Mouse (Mus musculus): ENCODE measurements around the gene Scyl2. TPM values are rescaled to one million over a fixed set of nuclear protein-coding genes. Genes with fewer than 3 reads are reported as not detected.

Scyl2 gene
- polyA plus RNA-seq, 1 experiment from 2014 or later, result 7.7 TPM

GRCm38 (mm10) chr10:89631831-89632230, 54.3 kb downstream of the Scyl2 start:
- no peaks in the 10 kb centered on the region for H3K27me3 ChIP-seq (ENCODE audit: control insufficient read depth, insufficient read depth, low read length)
- no peaks in the 10 kb centered on the region for H3K9me3 ChIP-seq (replicated peaks; ENCODE audit: control insufficient read depth, low read length)
- no peak overlapping the region for H3K4me2 ChIP-seq (ENCODE audit: low read depth, low read length)
- no peak overlapping the region for H3K4me3 ChIP-seq (replicated peaks; ENCODE audit: low read length)
- 54% methylated on average over 5 of the region's 5 CpGs for WGBS
- H3K4me1 ChIP-seq (ENCODE audit: control insufficient read depth, insufficient read depth, low read length), result no peaks in the 10 kb centered on the region
- H3K36me3 ChIP-seq (ENCODE audit: control insufficient read depth, insufficient read depth, low read length), result no peaks in the 10 kb centered on the region
- no peak overlapping the region for H3K27ac ChIP-seq (ENCODE audit: low read length)
- H3K9ac ChIP-seq (ENCODE audit: low read length), result no peak overlapping the region
- ATAC-seq (ENCODE audit: insufficient read depth, low FRiP score), result no peak

- Histone ChIP-seq H3K27me3 (ENCODE audit: control insufficient read depth, insufficient read depth, low read length) (no peaks in the 10 kb centered on the region), H3K4me1 (ENCODE audit: control insufficient read depth, insufficient read depth, low read length) (no peaks in the 10 kb centered on the region), H3K36me3 (ENCODE audit: control insufficient read depth, insufficient read depth, low read length) (no peaks in the 10 kb centered on the region), H3K9ac (ENCODE audit: low read length) (no peak overlapping the region), H3K9me3 (replicated peaks; ENCODE audit: control insufficient read depth, low read length) (no peaks in the 10 kb centered on the region), H3K4me2 (ENCODE audit: low read depth, low read length) (no peak overlapping the region), H3K27ac (ENCODE audit: low read length) (no peak overlapping the region), H3K4me3 (replicated peaks; ENCODE audit: low read length) (no peak overlapping the region)
- WGBS, result 100% methylated on average over 1 of the region's 1 CpGs
- ATAC-seq (ENCODE audit: insufficient read depth, low FRiP score), result no peak
These were observed 55.5 kb downstream of the Scyl2 start for GRCm38 (mm10) chr10:89630564-89630963.

GRCm38 (mm10) chr10:89630052-89630451, 56.0 kb downstream of the Scyl2 start:
- no peaks in the 10 kb centered on the region for H3K4me1 ChIP-seq (ENCODE audit: control insufficient read depth, insufficient read depth, low read length)
- no peak overlapping the region for H3K4me3 ChIP-seq (replicated peaks; ENCODE audit: low read length)
- no peak overlapping the region for H3K4me2 ChIP-seq (ENCODE audit: low read depth, low read length)
- no peak for ATAC-seq (ENCODE audit: insufficient read depth, low FRiP score)
- H3K27me3 ChIP-seq (ENCODE audit: control insufficient read depth, insufficient read depth, low read length), result no peaks in the 10 kb centered on the region
- no peaks in the 10 kb centered on the region for H3K36me3 ChIP-seq (ENCODE audit: control insufficient read depth, insufficient read depth, low read length)
- no peaks in the 10 kb centered on the region for H3K9me3 ChIP-seq (replicated peaks; ENCODE audit: control insufficient read depth, low read length)
- 23% methylated on average over 3 of the region's 3 CpGs for WGBS
- H3K27ac ChIP-seq (ENCODE audit: low read length), result no peak overlapping the region
- no peak overlapping the region for H3K9ac ChIP-seq (ENCODE audit: low read length)

GRCm38 (mm10) chr10:89626714-89627113, 59.4 kb downstream of the Scyl2 start:
- Histone ChIP-seq H3K4me2 (ENCODE audit: low read depth, low read length) (no peak overlapping the region), H3K27ac (ENCODE audit: low read length) (no peak overlapping the region), H3K36me3 (ENCODE audit: control insufficient read depth, insufficient read depth, low read length) (no peaks in the 10 kb centered on the region), H3K27me3 (ENCODE audit: control insufficient read depth, insufficient read depth, low read length) (no peaks in the 10 kb centered on the region), H3K9ac (ENCODE audit: low read length) (no peak overlapping the region), H3K9me3 (replicated peaks; ENCODE audit: control insufficient read depth, low read length) (no peaks in the 10 kb centered on the region), H3K4me1 (ENCODE audit: control insufficient read depth, insufficient read depth, low read length) (no peaks in the 10 kb centered on the region), H3K4me3 (replicated peaks; ENCODE audit: low read length) (no peak overlapping the region)
- ATAC-seq (ENCODE audit: insufficient read depth, low FRiP score), result no peak
- WGBS, result 84% methylated on average over 2 of the region's 2 CpGs

- H3K4me3 ChIP-seq (replicated peaks; ENCODE audit: low read length), result no peak overlapping the region
- 72% methylated on average over 2 of the region's 2 CpGs for WGBS
- H3K9me3 ChIP-seq (replicated peaks; ENCODE audit: control insufficient read depth, low read length), result no peaks in the 10 kb centered on the region
- H3K27me3 ChIP-seq (ENCODE audit: control insufficient read depth, insufficient read depth, low read length), result no peaks in the 10 kb centered on the region; the same call in 1 of the 2 replicates
- no peaks in the 10 kb centered on the region for H3K4me1 ChIP-seq (ENCODE audit: control insufficient read depth, insufficient read depth, low read length)
- no peak overlapping the region for H3K27ac ChIP-seq (ENCODE audit: low read length)
- no peaks in the 10 kb centered on the region for H3K36me3 ChIP-seq (ENCODE audit: control insufficient read depth, insufficient read depth, low read length)
- no peak overlapping the region for H3K9ac ChIP-seq (ENCODE audit: low read length)
- ATAC-seq (ENCODE audit: insufficient read depth, low FRiP score), result no peak
- H3K4me2 ChIP-seq (ENCODE audit: low read depth, low read length), result no peak overlapping the region
These were observed 61.9 kb downstream of the Scyl2 start for GRCm38 (mm10) chr10:89624196-89624595.

- H3K27me3 ChIP-seq (ENCODE audit: control insufficient read depth, insufficient read depth, low read length), result no peaks in the 10 kb centered on the region; the same call in 1 of the 2 replicates
- H3K9me3 ChIP-seq (replicated peaks; ENCODE audit: control insufficient read depth, low read length), result no peaks in the 10 kb centered on the region
- no peaks in the 10 kb centered on the region for H3K36me3 ChIP-seq (ENCODE audit: control insufficient read depth, insufficient read depth, low read length)
- H3K27ac ChIP-seq (ENCODE audit: low read length), result no peak within 1 kb of the TSS
- no peak within 1 kb of the TSS for H3K4me3 ChIP-seq (replicated peaks; ENCODE audit: low read length)
- H3K4me1 ChIP-seq (ENCODE audit: control insufficient read depth, insufficient read depth, low read length), result no peaks in the 10 kb centered on the region
- H3K4me2 ChIP-seq (ENCODE audit: low read depth, low read length), result no peak within 1 kb of the TSS
- ATAC-seq (ENCODE audit: insufficient read depth, low FRiP score), result no peak
- 29% methylated on average over 7 of the region's 7 CpGs for WGBS
- no peak within 1 kb of the TSS for H3K9ac ChIP-seq (ENCODE audit: low read length)
These were observed 65.0 kb downstream of the Scyl2 start, which contains the start of gene Slc17a8 for GRCm38 (mm10) chr10:89621129-89621528. Gene Slc17a8 (minus strand): TSS chr10:89621253.

- no peaks in the 10 kb centered on the region for H3K36me3 ChIP-seq (ENCODE audit: control insufficient read depth, insufficient read depth, low read length)
- H3K4me2 ChIP-seq (ENCODE audit: low read depth, low read length), result no peak overlapping the region
- no peaks in the 10 kb centered on the region for H3K4me1 ChIP-seq (ENCODE audit: control insufficient read depth, insufficient read depth, low read length)
- no peaks in the 10 kb centered on the region for H3K27me3 ChIP-seq (ENCODE audit: control insufficient read depth, insufficient read depth, low read length)
- no peak for ATAC-seq (ENCODE audit: insufficient read depth, low FRiP score)
- H3K9ac ChIP-seq (ENCODE audit: low read length), result no peak overlapping the region
- no peak overlapping the region for H3K4me3 ChIP-seq (replicated peaks; ENCODE audit: low read length)
- H3K27ac ChIP-seq (ENCODE audit: low read length), result no peak overlapping the region
- WGBS, result 64% methylated on average over 5 of the region's 5 CpGs
- no peaks in the 10 kb centered on the region for H3K9me3 ChIP-seq (replicated peaks; ENCODE audit: control insufficient read depth, low read length)
These were observed 86.8 kb downstream of the Scyl2 start for GRCm38 (mm10) chr10:89599311-89599710.

GRCm38 (mm10) chr10:89597275-89597674, 88.8 kb downstream of the Scyl2 start:
- Histone ChIP-seq H3K27me3 (ENCODE audit: control insufficient read depth, insufficient read depth, low read length) (no peaks in the 10 kb centered on the region), H3K4me2 (ENCODE audit: low read depth, low read length) (no peak overlapping the region), H3K9me3 (replicated peaks; ENCODE audit: control insufficient read depth, low read length) (no peaks in the 10 kb centered on the region), H3K9ac (ENCODE audit: low read length) (no peak overlapping the region), H3K27ac (ENCODE audit: low read length) (no peak overlapping the region), H3K4me3 (replicated peaks; ENCODE audit: low read length) (no peak overlapping the region), H3K36me3 (ENCODE audit: control insufficient read depth, insufficient read depth, low read length) (no peaks in the 10 kb centered on the region), H3K4me1 (ENCODE audit: control insufficient read depth, insufficient read depth, low read length) (no peaks in the 10 kb centered on the region)
- ATAC-seq (ENCODE audit: insufficient read depth, low FRiP score), result no peak
- 77% methylated on average over 4 of the region's 4 CpGs for WGBS

GRCm38 (mm10) chr10:89595935-89596334, 90.2 kb downstream of the Scyl2 start:
- 85% methylated on average over 5 of the region's 5 CpGs for WGBS
- no peaks in the 10 kb centered on the region for H3K4me1 ChIP-seq (ENCODE audit: control insufficient read depth, insufficient read depth, low read length)
- no peaks in the 10 kb centered on the region for H3K27me3 ChIP-seq (ENCODE audit: control insufficient read depth, insufficient read depth, low read length)
- H3K27ac ChIP-seq (ENCODE audit: low read length), result no peak overlapping the region
- no peak overlapping the region for H3K4me2 ChIP-seq (ENCODE audit: low read depth, low read length)
- no peak overlapping the region for H3K4me3 ChIP-seq (replicated peaks; ENCODE audit: low read length)
- no peaks in the 10 kb centered on the region for H3K9me3 ChIP-seq (replicated peaks; ENCODE audit: control insufficient read depth, low read length)
- H3K36me3 ChIP-seq (ENCODE audit: control insufficient read depth, insufficient read depth, low read length), result no peaks in the 10 kb centered on the region
- ATAC-seq (ENCODE audit: insufficient read depth, low FRiP score), result no peak
- H3K9ac ChIP-seq (ENCODE audit: low read length), result no peak overlapping the region

- no peak for ATAC-seq (ENCODE audit: insufficient read depth, low FRiP score)
- Histone ChIP-seq H3K9me3 (replicated peaks; ENCODE audit: control insufficient read depth, low read length) (no peaks in the 10 kb centered on the region), H3K27me3 (ENCODE audit: control insufficient read depth, insufficient read depth, low read length) (no peaks in the 10 kb centered on the region), H3K9ac (ENCODE audit: low read length) (no peak overlapping the region), H3K4me1 (ENCODE audit: control insufficient read depth, insufficient read depth, low read length) (no peaks in the 10 kb centered on the region), H3K36me3 (ENCODE audit: control insufficient read depth, insufficient read depth, low read length) (no peaks in the 10 kb centered on the region), H3K4me2 (ENCODE audit: low read depth, low read length) (no peak overlapping the region), H3K4me3 (replicated peaks; ENCODE audit: low read length) (no peak overlapping the region), H3K27ac (ENCODE audit: low read length) (no peak overlapping the region)
- WGBS, result 89% methylated on average over 1 of the region's 1 CpGs
These were observed 90.6 kb downstream of the Scyl2 start for GRCm38 (mm10) chr10:89595514-89595913.

Data from stomach, embryonic 16.5 days (tissue).